In genomic region chr11:4894848-4895816, GRCm38 (mm10) we compare ENCODE assay signal across 8 mouse cellular contexts. TPM values are rescaled to one million over a fixed set of nuclear protein-coding genes. Genes with fewer than 3 reads are reported as not detected.
DNase-seq lines count a peak whose midpoint lies in the region; ATAC-seq lines count a peak whose summit lies in the region.

TSS of gene Thoc5 (plus strand) at chr11:4895320.

- intact Hi-C loops in gastrocnemius, postnatal 14 days (cut with DNase I; ENCODE audit: low total_unique reads), result no loop called here
- intact Hi-C loops in left cerebral cortex, postnatal 10 days (cut with DNase I), result no loop called here

- ATAC-seq in inflammation-experienced regulatory T-cells, adult 6 months, result peak; percentile 94
- ATAC-seq in megakaryocyte-erythroid progenitor cell, adult 5-6 weeks (replicated peaks; ENCODE audit: low FRiP score, low TSS enrichment, poor library complexity, severe bottlenecking), result peak; percentile 97

- DNase-seq in adipocyte (ENCODE audit: low spot score), result peak; percentile 92
- DNase-seq in embryo, embryonic 10 days (ENCODE audit: low spot score), result peak; percentile 92
- DNase-seq in gastrocnemius, postnatal 14 days, result peak; percentile 75
- DNase-seq in left cerebral cortex, postnatal 10 days (ENCODE audit: extremely low spot score in 1 of 2, low spot score in 2 of 2), result peak; percentile 86
- DNase-seq in right cerebral cortex, postnatal 25 days, result peak; percentile 86
- peak; percentile 73 to 79 for DNase-seq in urinary bladder, postnatal 4 days (ENCODE audit: low spot score in 2 of 2)

RNA-seq across cellular contexts. Expression of gene Thoc5, which starts in this region (rescaled TPM):
- 10 to 100 TPM; 11.4 to 13.0 TPM for total RNA-seq in gastrocnemius, postnatal 14 days (2021)
- polyA plus RNA-seq in inflammation-experienced regulatory T-cells, adult 6 months (2017; shearing (Covaris generic)), result 10 to 100 TPM; 32.7 to 43.7 (median 36.2) TPM
- 10 to 100 TPM; 39.5 to 40.2 TPM for total RNA-seq in left cerebral cortex, postnatal 10 days (2021)
- total RNA-seq in megakaryocyte-erythroid progenitor cell, adult 5-6 weeks (2014; fragmentation: Nextera tagmentation), result 38.3 and 51.3 TPM in 2 replicates
- 66.9 and 68.5 TPM in 2 replicates for total RNA-seq in megakaryocyte-erythroid progenitor cell, adult 5-6 weeks (2017)

Comparison
In these comparisons a context has a peak if more than half of its experiments do, and no peak if none do; other contexts are left out.
1. Peak in every context shown above with its lines: DNase-seq and ATAC-seq.